Mouse (Mus musculus) heart, postnatal 0 days (tissue): ENCODE results near the gene Synrg. TPM values are rescaled to one million over a fixed set of nuclear protein-coding genes. Genes with fewer than 3 reads are reported as not detected.

Experiments used
- ATAC-seq: fragments of 200-750 bp; cut with Nextera tagmentation; 2 replicates; pipeline ENCODE4 v1.8.0; 2017; ENCODE audit warnings: low read depth, moderate number of reproducible peaks, moderate library complexity; ENCODE audit not compliant: insufficient read depth
- DNase-seq: peaks from one replicate; pipeline ENCODE4 v3.0.0-alpha.2; 2016; ENCODE audit warnings: low spot score
- H3K27ac ChIP-seq: fragments of 300-500 bp; sonication (generic); 2 replicates; pipeline ENCODE4 v1.5.1; 2014; ENCODE audit warnings: low read depth, mild to moderate bottlenecking
- H3K27me3 ChIP-seq: fragments of 300-500 bp; sonication (generic); 2 replicates; pipeline ENCODE4 v1.6.1; 2014; ENCODE audit warnings: low read length, mixed read lengths; ENCODE audit not compliant: control insufficient read depth, insufficient read depth
- H3K36me3 ChIP-seq: fragments of 300-500 bp; sonication (generic); replicated peaks from 2 replicates; pipeline ENCODE4 v1.6.1; 2014; ENCODE audit warnings: low read length, mixed read lengths; ENCODE audit not compliant: control insufficient read depth, insufficient read depth
- H3K4me1 ChIP-seq: fragments of 300-500 bp; sonication (generic); 2 replicates; pipeline ENCODE4 v1.6.1; 2014; ENCODE audit warnings: antibody characterized with exemption; ENCODE audit not compliant: control insufficient read depth, insufficient read depth
- H3K4me2 ChIP-seq: fragments of 300-500 bp; sonication (generic); 2 replicates; pipeline ENCODE4 v1.6.1; 2014; ENCODE audit warnings: low read depth, mild to moderate bottlenecking, low read length, moderate library complexity
- H3K4me3 ChIP-seq: fragments of 300-500 bp; sonication (generic); 2 replicates; pipeline ENCODE4 v1.5.1; 2014; ENCODE audit warnings: low read depth, low read length
- H3K9ac ChIP-seq: fragments of 300-500 bp; sonication (generic); replicated peaks from 2 replicates; pipeline ENCODE4 v1.6.1; 2014; ENCODE audit warnings: low read depth, low read length, mixed read lengths
- H3K9me3 ChIP-seq: fragments of 300-500 bp; sonication (generic); replicated peaks from 2 replicates; pipeline ENCODE4 v1.6.1; 2016; ENCODE audit warnings: low read length; ENCODE audit not compliant: control insufficient read depth
- CTCF ChIP-seq: IDR thresholded peaks from 2 replicates; pipeline ENCODE4 v1.5.1; 2016; ENCODE audit warnings: antibody characterized with exemption, control low read depth, low read depth
- EP300 ChIP-seq: IDR thresholded peaks from 2 replicates; pipeline ENCODE4 v1.6.1; 2016; ENCODE audit warnings: antibody characterized with exemption, low read depth
- WGBS: fragments of 180-500 bp; shearing (Covaris S2); extraction: QIAGEN DNeasy Blood & Tissue Kit; methylation state at CpG from one replicate; pipeline ENCODE4 v1.1.7; 2014; 5-methylcytosine and 5-hydroxymethylcytosine counted together
- polyA plus RNA-seq: library from polyadenylated mRNA; unstranded; fragments of >200 nt; fragmentation: Nextera tagmentation; extraction: Ambion mirVana; gene quantifications from 2 replicates; pipeline ENCODE4 v1.2.1, GENCODE M21; 2015
- total RNA-seq: library from RNA; depleted of rRNA; stranded (reverse); fragments of >200 nt; gene quantifications from 2 replicates; pipeline ENCODE4 v1.2.3, GENCODE M21; 2014; ENCODE audit warnings: low replicate concordance; rRNA removed

The Synrg gene
- total and polyA plus RNA-seq, 2 experiments from 2014 or later = 5.0 to 8.9 TPM

DNA sequence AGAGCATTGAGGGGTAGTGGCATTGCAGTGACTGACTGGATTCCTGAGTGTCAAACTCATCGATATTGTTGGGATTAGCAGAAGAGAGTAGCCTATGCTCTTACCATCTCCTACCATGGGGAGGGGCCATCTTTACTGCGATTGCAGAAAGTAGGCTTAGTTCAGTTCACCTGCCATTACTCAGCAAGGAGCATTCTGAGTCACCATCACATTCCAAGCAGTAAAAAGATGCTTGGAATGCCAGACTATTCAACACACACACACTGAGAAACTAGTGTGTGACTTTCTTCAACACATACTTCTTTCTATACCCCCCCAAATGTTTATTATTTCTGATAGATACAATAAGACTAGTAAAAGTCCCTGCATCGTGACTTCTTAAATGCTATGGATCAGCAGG is 116.1 kb downstream of the Synrg start:
- ATAC-seq = no peak; the same call in 1 of the 2 replicates
- Histone ChIP-seq H3K4me1 (peaks cover 8% of the 10 kb centered on the region; the same call in 1 of the 2 replicates), H3K36me3 (peaks cover 17% of the 10 kb centered on the region; the same call in 1 of the 2 replicates), H3K9ac (no peak overlapping the region), H3K4me2 (no peak overlapping the region), H3K27me3 (no peaks in the 10 kb centered on the region), H3K9me3 (no peaks in the 10 kb centered on the region), H3K27ac (0 out of 2 replicates have a peak overlapping the region, but pooled peaks have one; percentile 35), H3K4me3 (no peak overlapping the region)
- TF ChIP-seq CTCF (no peak), EP300 (no peak)
- no peak for DNase-seq
- WGBS = 55% methylated on average over 3 of the region's 3 CpGs

GRCm38 (mm10) chr11:84081901-84082300 is 117.7 kb downstream of the Synrg start:
- Histone ChIP-seq H3K36me3 (peaks cover 25% of the 10 kb centered on the region; the same call in 1 of the 2 replicates), H3K4me1 (peaks cover 8% of the 10 kb centered on the region; the same call in 1 of the 2 replicates), H3K4me3 (no peak overlapping the region), H3K9me3 (no peaks in the 10 kb centered on the region), H3K9ac (no peak overlapping the region), H3K27ac (no peak overlapping the region), H3K27me3 (no peaks in the 10 kb centered on the region), H3K4me2 (no peak overlapping the region)
- TF ChIP-seq CTCF (no peak), EP300 (no peak)
- 95% methylated on average over 5 of the region's 5 CpGs for WGBS
- DNase-seq (no peak), ATAC-seq (no peak)

GRCm38 (mm10) chr11:84090572-84090971 is 126.3 kb downstream of the Synrg start:
- TF ChIP-seq CTCF = no peak
- TF ChIP-seq EP300 = no peak
- Histone ChIP-seq H3K36me3 (peaks cover 54% of the 10 kb centered on the region), H3K27ac (no peak overlapping the region), H3K4me3 (no peak overlapping the region), H3K9ac (no peak overlapping the region), H3K27me3 (no peaks in the 10 kb centered on the region), H3K9me3 (no peaks in the 10 kb centered on the region), H3K4me1 (no peaks in the 10 kb centered on the region; the same call in 1 of the 2 replicates), H3K4me2 (no peak overlapping the region)
- DNase-seq = no peak
- WGBS = 91% methylated on average over 8 of the region's 8 CpGs
- ATAC-seq = no peak

Other genes with a start within 250 kb of the Synrg start
- gene Wfdc21, start 217.5 kb upstream of the Synrg start, total RNA-seq = not detected in 2 replicates
- 0.52 and 0.82 TPM in 2 replicates for gene Wfdc21, start 217.5 kb upstream of the Synrg start, polyA plus RNA-seq
- gene Heatr6, start 210.7 kb upstream of the Synrg start, total RNA-seq = 10.2 and 15.1 TPM in 2 replicates
- 8.9 and 9.6 TPM in 2 replicates for gene Heatr6, start 210.7 kb upstream of the Synrg start, polyA plus RNA-seq
- gene Hnf1b, start 114.4 kb upstream of the Synrg start, total RNA-seq = not detected in 2 replicates
- gene Hnf1b, start 114.4 kb upstream of the Synrg start, polyA plus RNA-seq = 0.05 TPM in 1 of 2 replicates, not detected in the other
- 9.4 and 17.1 TPM in 2 replicates for gene Ddx52, start 22.4 kb upstream of the Synrg start, total RNA-seq
- gene Ddx52, start 22.4 kb upstream of the Synrg start, polyA plus RNA-seq = 13.9 and 14.9 TPM in 2 replicates
- gene Dusp14, start 104.8 kb downstream of the Synrg start, total RNA-seq = 1.3 and 8.2 TPM in 2 replicates
- gene Dusp14, start 104.8 kb downstream of the Synrg start, polyA plus RNA-seq = 1.4 and 2.4 TPM in 2 replicates
- 2.2 and 4.3 TPM in 2 replicates for gene Tada2a, start 165.2 kb downstream of the Synrg start, total RNA-seq
- gene Tada2a, start 165.2 kb downstream of the Synrg start, polyA plus RNA-seq = 10.3 and 10.4 TPM in 2 replicates
- 11.5 and 24.4 TPM in 2 replicates for gene Acaca, start 165.2 kb downstream of the Synrg start, total RNA-seq
- gene Acaca, start 165.2 kb downstream of the Synrg start, polyA plus RNA-seq = 2.5 and 3.0 TPM in 2 replicates
- not detected in 2 replicates for gene Gm11437, start 203.0 kb downstream of the Synrg start, total RNA-seq
- not detected in 2 replicates for gene Gm11437, start 203.0 kb downstream of the Synrg start, polyA plus RNA-seq